In genomic region chr1:75486561-75486960, GRCm38 (mm10) we compare ENCODE assay signal across 8 mouse cellular contexts. TPM values are rescaled to one million over a fixed set of nuclear protein-coding genes. Genes with fewer than 3 reads are reported as not detected.
A peak's percentile ranks its signal among the peaks of the same experiment; 100 is the strongest.
DNase-seq lines count a peak whose midpoint lies in the region; ATAC-seq lines count a peak whose summit lies in the region.

No protein-coding gene starts in this region.

- H3K4me1 ChIP-seq in heart, embryonic 15.5 days (replicated peaks) = peaks cover 24% of the 10 kb centered on the region
- peaks cover 28% of the 10 kb centered on the region for H3K4me1 ChIP-seq in forebrain, embryonic 12.5 days
- peaks cover 38% of the 10 kb centered on the region for H3K4me1 ChIP-seq in kidney, embryonic 15.5 days
- peaks cover 9% of the 10 kb centered on the region; the same call in 1 of the 2 replicates for H3K4me1 ChIP-seq in neural tube, embryonic 11.5 days (ENCODE audit: control insufficient read depth, insufficient read depth, low read length)

- no peak for DNase-seq in heart, postnatal 36 days
- no peak for DNase-seq in neural tube, embryonic 11.5 days (ENCODE audit: low spot score)
- no peak for DNase-seq in thymus, postnatal 10 days (ENCODE audit: low spot score in 2 of 2)
- no peak for DNase-seq in yolk sac, embryonic 10.5 days (ENCODE audit: low spot score)
- no peak for DNase-seq in heart, adult 11 months

- H3K4me3 ChIP-seq in heart, embryonic 15.5 days = no peak overlapping the region
- peak overlapping the region; percentile 53 for H3K4me3 ChIP-seq in forebrain, embryonic 12.5 days (replicated peaks)
- H3K4me3 ChIP-seq in kidney, embryonic 15.5 days (replicated peaks) = peak overlapping the region; percentile 58
- peak overlapping the region; percentile 37; the same call in 1 of the 2 replicates for H3K4me3 ChIP-seq in neural tube, embryonic 11.5 days (ENCODE audit: low read depth, low read length)

- ATAC-seq in heart, embryonic 15.5 days (replicated peaks; ENCODE audit: insufficient number of reproducible peaks, insufficient read depth, low FRiP score, low read depth) = no peak
- ATAC-seq in forebrain, embryonic 12.5 days (ENCODE audit: low FRiP score) = no peak
- ATAC-seq in kidney, embryonic 15.5 days (replicated peaks; ENCODE audit: low FRiP score) = no peak
- no peak for ATAC-seq in neural tube, embryonic 11.5 days (ENCODE audit: insufficient read depth, low FRiP score, low TSS enrichment)

- no peak overlapping the region for H3K9ac ChIP-seq in heart, embryonic 15.5 days
- H3K9ac ChIP-seq in forebrain, embryonic 12.5 days = no peak overlapping the region
- no peak overlapping the region for H3K9ac ChIP-seq in kidney, embryonic 15.5 days
- no peak overlapping the region for H3K9ac ChIP-seq in neural tube, embryonic 11.5 days (ENCODE audit: low read length)

- H3K9me3 ChIP-seq in heart, embryonic 15.5 days (replicated peaks) = no peaks in the 10 kb centered on the region
- no peaks in the 10 kb centered on the region for H3K9me3 ChIP-seq in forebrain, embryonic 12.5 days
- H3K9me3 ChIP-seq in kidney, embryonic 15.5 days (replicated peaks) = no peaks in the 10 kb centered on the region
- H3K9me3 ChIP-seq in neural tube, embryonic 11.5 days (ENCODE audit: control insufficient read depth, low read length) = no peaks in the 10 kb centered on the region

- intact Hi-C loops in heart, postnatal 36 days (cut with DNase I) = no loop called here

- H3K27me3 ChIP-seq in heart, embryonic 15.5 days = peaks cover 74% of the 10 kb centered on the region
- H3K27me3 ChIP-seq in forebrain, embryonic 12.5 days = peaks cover 89% of the 10 kb centered on the region
- peaks cover 80% of the 10 kb centered on the region for H3K27me3 ChIP-seq in kidney, embryonic 15.5 days
- H3K27me3 ChIP-seq in neural tube, embryonic 11.5 days (ENCODE audit: control insufficient read depth, insufficient read depth, low read length) = peaks cover 48% of the 10 kb centered on the region

- H3K27ac ChIP-seq in heart, embryonic 15.5 days = no peak overlapping the region
- H3K27ac ChIP-seq in forebrain, embryonic 12.5 days = no peak overlapping the region
- no peak overlapping the region for H3K27ac ChIP-seq in kidney, embryonic 15.5 days
- H3K27ac ChIP-seq in neural tube, embryonic 11.5 days (ENCODE audit: low read depth, low read length) = no peak overlapping the region

- 35% methylated on average over 24 of the region's 24 CpGs for WGBS in heart, embryonic 15.5 days
- WGBS in forebrain, embryonic 12.5 days = 4% methylated on average over 24 of the region's 24 CpGs
- WGBS in kidney, embryonic 15.5 days = 11% methylated on average over 24 of the region's 24 CpGs
- WGBS in neural tube, embryonic 11.5 days = 5% methylated on average over 24 of the region's 24 CpGs

- peak overlapping the region; percentile 75; the same call in 1 of the 2 replicates for H3K4me2 ChIP-seq in heart, embryonic 15.5 days
- H3K4me2 ChIP-seq in forebrain, embryonic 12.5 days = peak overlapping the region; percentile 75
- H3K4me2 ChIP-seq in kidney, embryonic 15.5 days = peak overlapping the region; percentile 89
- peak overlapping the region; percentile 58 for H3K4me2 ChIP-seq in neural tube, embryonic 11.5 days (ENCODE audit: low read depth)

- peaks cover 54% of the 10 kb centered on the region for H3K36me3 ChIP-seq in heart, embryonic 15.5 days
- H3K36me3 ChIP-seq in forebrain, embryonic 12.5 days (replicated peaks) = peaks cover 8% of the 10 kb centered on the region
- H3K36me3 ChIP-seq in kidney, embryonic 15.5 days = peaks cover 28% of the 10 kb centered on the region
- no peaks in the 10 kb centered on the region; the same call in 1 of the 2 replicates for H3K36me3 ChIP-seq in neural tube, embryonic 11.5 days (ENCODE audit: control insufficient read depth, insufficient read depth, low read length)

RNA-seq across cellular contexts. Expression of gene Tmem198, which starts 7.2 kb away (rescaled TPM):
- polyA plus RNA-seq in heart, embryonic 15.5 days (2015; fragmentation: Nextera tagmentation; extraction: Ambion mirVana) = 0.39 and 0.80 TPM in 2 replicates
- total RNA-seq in heart, postnatal 36 days (2021) = under 1 TPM; 0.11 to 0.19 TPM
- polyA plus RNA-seq in forebrain, embryonic 12.5 days (2016; fragmentation: Nextera tagmentation; extraction: Ambion mirVana) = 20.8 and 24.1 TPM in 2 replicates
- 0.63 and 1.2 TPM in 2 replicates for polyA plus RNA-seq in kidney, embryonic 15.5 days (2015; fragmentation: Nextera tagmentation; extraction: Ambion mirVana)
- polyA plus RNA-seq in neural tube, embryonic 11.5 days (2014; fragmentation: Nextera tagmentation; extraction: Ambion mirVana) = 12.3 and 13.7 TPM in 2 replicates

RNA-seq across cellular contexts. Expression of gene Chpf, which starts 7.5 kb away (rescaled TPM):
- 23.9 and 36.6 TPM in 2 replicates for polyA plus RNA-seq in heart, embryonic 15.5 days (2015; fragmentation: Nextera tagmentation; extraction: Ambion mirVana)
- 10 to 100 TPM; 25.5 to 26.8 TPM for total RNA-seq in heart, postnatal 36 days (2021)
- polyA plus RNA-seq in forebrain, embryonic 12.5 days (2016; fragmentation: Nextera tagmentation; extraction: Ambion mirVana) = 21.6 and 25.8 TPM in 2 replicates
- polyA plus RNA-seq in kidney, embryonic 15.5 days (2015; fragmentation: Nextera tagmentation; extraction: Ambion mirVana) = 35.5 and 40.6 TPM in 2 replicates
- polyA plus RNA-seq in neural tube, embryonic 11.5 days (2014; fragmentation: Nextera tagmentation; extraction: Ambion mirVana) = 27.1 and 27.2 TPM in 2 replicates

RNA-seq across cellular contexts. Expression of gene Obsl1, which starts 19.7 kb away (rescaled TPM):
- polyA plus RNA-seq in heart, embryonic 15.5 days (2015; fragmentation: Nextera tagmentation; extraction: Ambion mirVana) = 95.1 and 122 TPM in 2 replicates
- total RNA-seq in heart, postnatal 36 days (2021) = 100 to 1,000 TPM; 130 to 136 TPM
- 31.8 and 36.8 TPM in 2 replicates for polyA plus RNA-seq in forebrain, embryonic 12.5 days (2016; fragmentation: Nextera tagmentation; extraction: Ambion mirVana)
- 67.2 and 80.1 TPM in 2 replicates for polyA plus RNA-seq in kidney, embryonic 15.5 days (2015; fragmentation: Nextera tagmentation; extraction: Ambion mirVana)
- 44.8 and 48.3 TPM in 2 replicates for polyA plus RNA-seq in neural tube, embryonic 11.5 days (2014; fragmentation: Nextera tagmentation; extraction: Ambion mirVana)

RNA-seq across cellular contexts. Expression of gene Inha, which starts 20.3 kb away (rescaled TPM):
- 4.1 and 5.9 TPM in 2 replicates for polyA plus RNA-seq in heart, embryonic 15.5 days (2015; fragmentation: Nextera tagmentation; extraction: Ambion mirVana)
- total RNA-seq in heart, postnatal 36 days (2021) = 1 to 10 TPM; 3.6 TPM
- polyA plus RNA-seq in forebrain, embryonic 12.5 days (2016; fragmentation: Nextera tagmentation; extraction: Ambion mirVana) = 5.9 and 6.6 TPM in 2 replicates
- 6.0 and 11.2 TPM in 2 replicates for polyA plus RNA-seq in kidney, embryonic 15.5 days (2015; fragmentation: Nextera tagmentation; extraction: Ambion mirVana)
- polyA plus RNA-seq in neural tube, embryonic 11.5 days (2014; fragmentation: Nextera tagmentation; extraction: Ambion mirVana) = 2.3 and 2.6 TPM in 2 replicates

RNA-seq across cellular contexts. Expression of gene Stk11ip, which starts 34.8 kb away (rescaled TPM):
- polyA plus RNA-seq in heart, embryonic 15.5 days (2015; fragmentation: Nextera tagmentation; extraction: Ambion mirVana) = 10.4 and 15.8 TPM in 2 replicates
- total RNA-seq in heart, postnatal 36 days (2021) = 10 to 100 TPM in 1 of 2 experiments, 1 to 10 TPM in 1; 9.2 to 14.1 TPM
- 24.4 and 27.8 TPM in 2 replicates for polyA plus RNA-seq in forebrain, embryonic 12.5 days (2016; fragmentation: Nextera tagmentation; extraction: Ambion mirVana)
- 25.1 and 26.5 TPM in 2 replicates for polyA plus RNA-seq in kidney, embryonic 15.5 days (2015; fragmentation: Nextera tagmentation; extraction: Ambion mirVana)
- polyA plus RNA-seq in neural tube, embryonic 11.5 days (2014; fragmentation: Nextera tagmentation; extraction: Ambion mirVana) = 20.6 and 20.9 TPM in 2 replicates
